26 mouse cellular contexts compared by ENCODE assay signal in the genomic region with DNA sequence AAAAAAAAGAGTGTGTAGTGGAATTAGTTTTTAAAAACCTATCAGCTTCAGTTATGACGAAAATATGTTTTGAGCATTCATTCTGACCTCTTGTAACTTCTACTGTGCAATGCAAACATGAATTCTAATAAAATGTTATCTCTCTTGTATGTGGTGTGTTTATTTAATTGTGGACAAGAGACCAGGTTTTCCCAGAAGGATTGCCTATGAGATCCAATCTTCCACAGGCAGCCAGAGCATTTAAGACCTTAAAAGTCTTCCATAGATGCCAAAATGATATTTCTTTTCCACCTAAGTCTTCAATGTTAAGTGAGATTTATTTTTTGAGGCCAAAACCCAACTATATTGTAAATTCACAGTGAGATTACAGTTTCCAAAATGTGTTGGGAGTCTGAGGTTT. TPM values are rescaled to one million over a fixed set of nuclear protein-coding genes. Genes with fewer than 3 reads are reported as not detected.
DNase-seq lines count a peak whose midpoint lies in the region; ATAC-seq and TF ChIP-seq lines count a peak whose summit lies in the region.
"Had no signal": no experiment of that assay in that cellular context is flagged by ENCODE, and none has a peak within 500 bp of the region (broad histone marks: within the 10 kb centered on the region; RNA-seq: fewer than 3 reads in every experiment).

A gene (plus strand): TSS at position 301 of the 400 bp plus-strand sequence.

- H3K4me3 ChIP-seq in MEL (ENCODE audit: control insufficient read depth in 1 of 2, insufficient read depth in 1 of 2, low read depth in 2 of 2, low read length in 2 of 2) = no peak within 1 kb of the TSS
- H3K4me3 ChIP-seq in forebrain, embryonic 13.5 days = no peak within 1 kb of the TSS

- H3K79me2 ChIP-seq in MEL (ENCODE audit: control insufficient read depth, insufficient read depth, low read length, poor library complexity) = no peaks in the 10 kb centered on the region

- H3K9me3 ChIP-seq in MEL (replicated peaks; ENCODE audit: insufficient read depth, low read length) = no peaks in the 10 kb centered on the region
- H3K9me3 ChIP-seq in forebrain, embryonic 13.5 days (replicated peaks) = no peaks in the 10 kb centered on the region
- H3K9me3 ChIP-seq: G1E had no signal

- TF ChIP-seq POLR2A in MEL (IDR thresholded peaks at IDR 0.05; ENCODE audit: control insufficient read depth in 1 of 2, insufficient read depth in 1 of 2, low read depth in 1 of 2, low read length in 2 of 2, poor library complexity in 1 of 2) = no peak

- TF ChIP-seq RAD21 in MEL (IDR thresholded peaks at IDR 0.05; ENCODE audit: low read depth, low read length) = no peak

- TF ChIP-seq CTCF in MEL (IDR thresholded peaks at IDR 0.05 in 2 of 3, conservative IDR thresholded peaks at IDR 0.05 in 1 of 3; ENCODE audit: control insufficient read depth in 1 of 3, insufficient read depth in 1 of 3, low read depth in 2 of 3, low read length in 3 of 3, poor library complexity in 1 of 3, severe bottlenecking in 1 of 3) = no peak

- no peak for ATAC-seq in forebrain, embryonic 13.5 days
- ATAC-seq: activated CD4-positive, CD25-positive, alpha-beta regulatory T cell, adult 4 months; CD4-positive, CD25-positive, alpha-beta regulatory T cell, adult 4 months; Patski had no signal

- H3K36me3 ChIP-seq in MEL (ENCODE audit: control insufficient read depth in 1 of 2, insufficient read depth in 2 of 2, low read length in 2 of 2) = no peaks in the 10 kb centered on the region
- no peaks in the 10 kb centered on the region for H3K36me3 ChIP-seq in forebrain, embryonic 13.5 days (ENCODE audit: poor library complexity, severe bottlenecking)
- H3K36me3 ChIP-seq: G1E had no signal

- H3K27me3 ChIP-seq in MEL (ENCODE audit: control insufficient read depth in 1 of 2, insufficient read depth in 2 of 2, low read length in 2 of 2) = peaks cover 6% of the 10 kb centered on the region in 2 experiments; a peak in 3 of 4 replicates
- H3K27me3 ChIP-seq in forebrain, embryonic 13.5 days = no peaks in the 10 kb centered on the region
- H3K27me3 ChIP-seq: Patski had no signal

- H3K9ac ChIP-seq in MEL (ENCODE audit: control insufficient read depth, low read depth, low read length, poor library complexity, severe bottlenecking) = no peak within 1 kb of the TSS
- H3K9ac ChIP-seq in forebrain, embryonic 13.5 days = no peak within 1 kb of the TSS

- no peaks in the 10 kb centered on the region for H3K4me1 ChIP-seq in MEL (ENCODE audit: control insufficient read depth in 1 of 2, insufficient read depth in 2 of 2, low read length in 2 of 2)
- H3K4me1 ChIP-seq in forebrain, embryonic 13.5 days = no peaks in the 10 kb centered on the region

- H3K27ac ChIP-seq in MEL (ENCODE audit: control insufficient read depth, low read depth, low read length) = no peak within 1 kb of the TSS
- no peak within 1 kb of the TSS for H3K27ac ChIP-seq in forebrain, embryonic 13.5 days

- DNase-seq in MEL (ENCODE audit: low read depth, low spot score) (peak; percentile 1), MN1 (ENCODE audit: low spot score) (peak; percentile 1)
- no peak for DNase-seq in urinary bladder, postnatal 36 days (ENCODE audit: low spot score in 2 of 2)
- DNase-seq: adrenal gland, adult 2 months; adrenal gland, adult 8-10 months; adrenal gland, postnatal 10 days; adrenal gland, postnatal 14 days; adrenal gland, postnatal 25 days; adrenal gland, postnatal 36 days; B cell, adult 2 months; cerebellum, adult 11 months; cerebellum, adult 11-12 months; cerebellum, adult 18-20 months; cerebellum, adult 2 months; cerebellum, adult 8-10 months had no signal

- no peak for TF ChIP-seq EP300 in MEL (IDR thresholded peaks at IDR 0.05; ENCODE audit: low read depth in 1 of 2, low read length in 2 of 2)

- H3K4me2 ChIP-seq in forebrain, embryonic 13.5 days = no peak within 1 kb of the TSS

- 88% methylated on average over 1 of the region's 1 CpGs for WGBS in forebrain, embryonic 13.5 days

TF ChIP-seq in MEL, 35 proteins besides CTCF, POLR2A, EP300 and RAD21:
- no peak for TF ChIP-seq UBTF (IDR thresholded peaks at IDR 0.05; ENCODE audit: borderline replicate concordance, insufficient read depth, low read depth, low read length)

RNA-seq across cellular contexts. Expression of the gene that starts here (rescaled TPM):
- total RNA-seq in MEL (2012; rRNA removed) = not detected in 2 replicates
- not detected for polyA plus RNA-seq in MEL (2012; ENCODE audit: insufficient read depth in 1 of 2, insufficient read length in 2 of 2, low read depth in 1 of 2, low replicate concordance in 2 of 2, missing spikeins in 1 of 2)
- polyA plus RNA-seq in forebrain, embryonic 13.5 days (2015; fragmentation: Nextera tagmentation; extraction: Ambion mirVana) = not detected in 2 replicates
- total RNA-seq: adrenal gland, adult 18-20 months; adrenal gland, adult 2 months; adrenal gland, adult 8-10 months; adrenal gland, postnatal 10 days; adrenal gland, postnatal 14 days; adrenal gland, postnatal 25 days; adrenal gland, postnatal 36 days; adrenal gland, postnatal 4 days; CH12.LX; ES-E14; G1E had no signal
- polyA plus RNA-seq: adrenal gland, adult 2 months; brain, embryonic 14.5 days; C2C12; CD4-positive, CD25-positive, alpha-beta regulatory T cell, adult 4 months; cerebellum, adult 2 months; G1E; Patski had no signal

Comparison
In these comparisons a context has a peak if more than half of its experiments do, and no peak if none do; other contexts are left out.
1. Peak in DNase-seq in MEL; RNA of the gene not detected or under 1 TPM.